Mouse (Mus musculus) bone marrow macrophage, adult 2 months (primary cell): ENCODE measurements around the gene Pnrc2. TPM values are rescaled to one million over a fixed set of nuclear protein-coding genes. Genes with fewer than 3 reads are reported as not detected.
A peak's percentile ranks its signal among the peaks of the same experiment; 100 is the strongest.

Experiments
- H3K27ac ChIP-seq: 2 replicates; pipeline ENCODE4 v1.5.1; 2012; ENCODE audit warnings: low read depth, low read length; ENCODE audit not compliant: insufficient read depth
- H3K4me1 ChIP-seq: 2 replicates; pipeline ENCODE4 v1.6.1; 2012; ENCODE audit warnings: low read length; ENCODE audit not compliant: control insufficient read depth, insufficient read depth
- H3K4me3 ChIP-seq: 2 replicates; pipeline ENCODE4 v1.5.1; 2012; ENCODE audit warnings: mild to moderate bottlenecking, low read length, moderate library complexity; ENCODE audit not compliant: insufficient read depth
- CTCF ChIP-seq: IDR thresholded peaks from 2 replicates; pipeline ENCODE4 v1.5.1; 2012; ENCODE audit warnings: low read depth, mild to moderate bottlenecking, low read length, moderate library complexity
- POLR2A ChIP-seq: IDR thresholded peaks from 2 replicates; pipeline ENCODE4 v1.6.1; 2012; ENCODE audit warnings: mild to moderate bottlenecking, low read depth, low read length, borderline replicate concordance
- polyA plus RNA-seq: library from polyadenylated mRNA; stranded (reverse); fragments of >200 nt; gene quantifications from 2 replicates; pipeline ENCODE4 v1.2.4, GENCODE M21; 2012; ENCODE audit not compliant: missing spikeins, insufficient read depth, insufficient read length

The Pnrc2 gene
- 126 and 135 TPM in 2 replicates for polyA plus RNA-seq

DNA sequence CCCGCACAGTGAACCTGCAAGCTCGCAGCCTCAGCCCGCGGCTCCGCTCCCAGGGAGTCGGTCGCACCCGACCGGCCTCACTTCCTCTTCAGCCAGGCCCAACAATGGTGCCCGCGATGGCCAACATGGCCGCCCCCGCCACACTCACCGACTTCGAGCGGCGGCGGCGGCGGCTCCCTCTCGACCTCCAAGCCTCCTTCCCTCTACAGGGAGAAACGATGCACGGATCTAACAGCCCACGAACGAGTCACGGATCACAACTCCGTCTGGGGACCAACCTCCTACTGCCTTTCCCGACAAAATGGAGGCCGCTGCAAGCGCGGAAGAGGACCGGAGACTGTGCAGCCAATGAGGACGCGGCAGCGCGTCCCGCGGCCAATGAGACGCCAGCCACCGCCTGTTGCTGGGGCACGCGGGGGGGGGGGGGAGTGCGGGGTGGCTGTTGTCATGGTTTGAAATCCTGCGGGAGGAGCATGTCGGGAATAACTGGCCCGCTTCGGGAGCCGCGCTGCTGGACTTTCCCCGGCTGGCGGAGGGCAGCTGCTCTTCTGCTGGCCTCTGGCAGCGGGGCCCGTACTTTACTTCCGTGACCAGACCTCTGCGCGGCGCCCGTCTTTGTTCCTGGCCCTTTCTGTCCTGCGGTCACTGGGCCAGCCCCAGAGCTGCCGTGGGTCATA is at the start of gene Pnrc2:
Gene Pnrc2, minus strand, starts transcription at position 325 of the 677 bp plus-strand sequence.
- Histone ChIP-seq H3K27ac (peak within 1 kb of the TSS; percentile 100), H3K4me3 (peak within 1 kb of the TSS; percentile 94), H3K4me1 (peaks cover 26% of the 10 kb centered on the region)
- TF ChIP-seq CTCF, result no peak
- TF ChIP-seq POLR2A, result peak; percentile 41; the same call in 1 of the 2 replicates

DNA sequence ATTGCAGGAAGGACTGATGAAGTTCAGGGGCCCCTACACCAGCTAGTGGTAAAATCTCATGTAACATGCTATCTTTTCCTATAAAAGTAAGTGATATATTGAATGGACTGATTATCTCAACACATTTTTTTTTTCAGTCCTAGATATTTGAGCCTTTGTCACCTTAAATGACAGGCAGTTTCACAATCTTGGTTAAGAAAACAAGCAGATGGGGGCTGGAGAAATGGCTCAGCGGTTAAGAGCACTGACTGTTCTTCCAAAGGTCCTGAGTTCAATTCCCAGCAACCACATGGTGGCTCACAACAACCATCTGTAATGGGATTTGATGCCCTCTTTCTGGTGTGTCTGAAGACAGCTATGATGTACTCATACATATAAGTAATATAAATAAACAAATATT is 48.5 kb upstream of the Pnrc2 start:
- Histone ChIP-seq H3K27ac (peak overlapping the region; percentile 67; the same call in 1 of the 2 replicates), H3K4me3 (peak overlapping the region; percentile 96), H3K4me1 (peaks cover 23% of the 10 kb centered on the region)
- no peak for TF ChIP-seq POLR2A

GRCm38 (mm10) chr4:135921257-135922120 is 47.8 kb upstream of the Pnrc2 start:
- Histone ChIP-seq H3K27ac (peak overlapping the region; percentile 67), H3K4me3 (peak overlapping the region; percentile 96), H3K4me1 (peaks cover 29% of the 10 kb centered on the region)
- TF ChIP-seq POLR2A, result no peak
- no peak for TF ChIP-seq CTCF

DNA sequence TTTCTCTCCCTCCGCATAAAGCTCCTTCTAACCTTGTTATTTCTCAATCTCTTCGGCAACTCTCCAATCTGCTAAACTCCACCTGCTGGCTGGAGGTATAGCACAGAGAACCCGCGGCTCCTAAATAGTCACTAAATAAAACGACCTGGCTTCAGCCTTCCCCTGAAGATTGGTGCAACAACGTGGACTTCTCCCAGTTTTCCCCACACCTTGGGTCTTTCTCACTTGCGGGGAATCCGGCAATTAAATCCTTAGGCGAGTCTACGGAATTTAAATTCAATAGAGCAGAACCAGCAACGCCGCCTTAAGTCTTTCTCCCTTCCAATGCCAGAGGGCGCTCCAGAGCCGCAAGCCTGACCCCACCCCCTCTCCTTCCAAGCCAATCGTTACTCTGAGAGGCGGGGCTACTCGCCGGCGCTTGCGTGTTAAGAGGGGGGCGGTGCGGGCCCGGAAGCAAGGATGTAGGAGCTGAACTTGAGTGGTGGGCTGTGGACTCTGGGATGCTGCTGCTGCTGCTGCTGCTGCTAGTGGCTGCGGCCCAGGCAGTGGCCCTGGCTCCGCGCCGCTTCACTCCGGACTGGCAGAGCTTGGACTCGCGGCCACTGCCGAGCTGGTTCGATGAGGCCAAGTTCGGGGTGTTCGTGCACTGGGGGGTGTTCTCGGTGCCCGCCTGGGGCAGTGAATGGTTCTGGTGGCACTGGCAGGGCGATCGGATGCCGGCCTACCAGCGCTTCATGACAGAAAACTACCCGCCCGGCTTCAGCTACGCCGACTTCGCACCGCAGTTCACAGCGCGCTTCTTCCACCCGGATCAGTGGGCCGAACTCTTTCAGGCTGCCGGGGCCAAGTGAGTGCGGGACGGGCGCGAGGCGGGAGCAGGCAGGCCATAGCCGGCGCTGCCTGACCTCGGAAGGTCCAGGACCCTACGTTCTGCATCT is 46.9 kb upstream of the Pnrc2 start, which contains the start of gene Fuca1:
Gene Fuca1, plus strand, starts transcription at position 432 of the 938 bp plus-strand sequence.
- TF ChIP-seq POLR2A (no peak), CTCF (peak; percentile 96)
- peaks cover 32% of the 10 kb centered on the region for H3K4me1 ChIP-seq
- peak within 1 kb of the TSS; percentile 96 for H3K4me3 ChIP-seq
- peak within 1 kb of the TSS; percentile 95 for H3K27ac ChIP-seq

- H3K4me1 ChIP-seq, result peaks cover 38% of the 10 kb centered on the region
- peak overlapping the region; percentile 16; the same call in 1 of the 2 replicates for H3K4me3 ChIP-seq
- peak overlapping the region; percentile 95 for H3K27ac ChIP-seq
- TF ChIP-seq CTCF (no peak), POLR2A (no peak)
Observed at GRCm38 (mm10) chr4:135919280-135919639, 45.6 kb upstream of the Pnrc2 start.

DNA sequence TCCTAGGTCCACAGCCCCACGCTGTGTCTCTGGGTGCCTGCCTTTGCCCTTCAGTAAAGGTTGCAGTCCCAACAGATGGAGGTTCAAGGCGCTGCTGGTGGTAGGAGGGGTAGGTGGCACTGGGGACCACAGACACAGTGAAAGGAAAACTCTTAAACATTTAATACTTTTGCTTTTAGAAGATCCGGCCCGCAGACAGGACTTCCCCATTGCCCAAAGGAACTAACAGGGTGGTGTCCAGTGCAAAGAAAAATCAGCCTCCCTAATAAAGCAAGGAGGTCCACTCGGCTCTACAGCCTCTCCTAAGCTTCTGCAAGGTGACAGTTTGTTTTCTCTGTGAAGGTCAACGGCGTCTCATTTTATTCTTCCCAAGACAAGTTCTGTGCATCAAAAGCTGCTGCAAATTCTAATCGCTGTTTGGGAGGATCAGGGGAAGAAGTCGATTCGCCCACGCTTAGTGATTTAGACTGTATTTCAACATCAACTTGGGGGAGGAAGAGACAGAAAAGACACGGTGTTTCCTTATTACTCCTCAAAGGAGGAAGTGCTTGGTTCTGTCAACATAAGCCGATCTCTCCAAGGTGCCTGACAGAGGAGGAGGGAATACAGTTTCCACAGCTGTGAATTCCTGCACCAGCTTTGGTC is 45.1 kb upstream of the Pnrc2 start:
- TF ChIP-seq CTCF (no peak), POLR2A (no peak)
- H3K27ac ChIP-seq, result peak overlapping the region; percentile 95
- peak overlapping the region; percentile 48 for H3K4me3 ChIP-seq
- peaks cover 38% of the 10 kb centered on the region for H3K4me1 ChIP-seq

DNA sequence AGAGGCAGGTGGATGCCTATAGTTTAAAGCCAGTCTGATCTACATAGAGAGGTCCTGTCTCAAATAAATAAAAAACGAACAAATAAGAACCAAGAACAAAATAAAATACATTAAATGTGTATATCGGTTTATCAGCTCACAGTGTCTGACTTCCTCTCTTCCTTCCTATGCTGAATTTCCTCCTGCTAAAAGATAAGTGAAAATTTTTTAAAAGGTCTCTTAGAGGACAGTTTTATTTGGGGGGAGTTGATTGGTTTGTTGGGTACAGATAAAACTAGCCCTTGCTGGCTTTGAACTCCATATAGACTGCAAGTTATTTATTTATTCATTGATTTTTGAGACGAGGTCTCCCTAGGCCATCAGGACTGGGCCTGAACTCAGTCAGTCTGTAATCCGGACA is 39.8 kb upstream of the Pnrc2 start:
- Histone ChIP-seq H3K27ac (no peak overlapping the region), H3K4me3 (no peak overlapping the region), H3K4me1 (peaks cover 27% of the 10 kb centered on the region)
- TF ChIP-seq CTCF (no peak), POLR2A (no peak)

DNA sequence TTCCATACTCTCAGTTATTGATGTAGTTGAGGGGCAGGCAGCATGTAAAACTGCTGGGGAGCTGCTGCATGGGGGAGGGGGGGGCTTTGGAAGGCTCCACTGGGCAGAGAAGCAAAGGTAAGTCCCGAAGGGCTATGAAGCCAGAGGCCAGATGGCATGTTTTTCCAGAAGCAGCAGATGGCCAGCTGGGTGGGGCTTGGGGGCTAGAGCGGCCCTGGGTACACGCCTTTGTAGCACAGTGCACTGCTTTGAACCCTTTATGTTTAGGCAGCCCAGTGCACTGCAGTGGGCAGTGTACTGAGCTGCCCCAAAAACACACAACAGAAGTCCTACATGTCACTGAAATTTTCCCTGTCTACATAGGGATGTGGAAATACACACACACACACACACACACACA is 39.2 kb upstream of the Pnrc2 start:
- H3K4me3 ChIP-seq, result no peak overlapping the region
- H3K27ac ChIP-seq, result no peak overlapping the region
- peaks cover 21% of the 10 kb centered on the region for H3K4me1 ChIP-seq
- no peak for TF ChIP-seq CTCF
- TF ChIP-seq POLR2A, result no peak

- TF ChIP-seq CTCF (no peak), POLR2A (no peak)
- no peak overlapping the region for H3K4me3 ChIP-seq
- H3K4me1 ChIP-seq, result peaks cover 15% of the 10 kb centered on the region
- no peak overlapping the region for H3K27ac ChIP-seq
Observed at GRCm38 (mm10) chr4:135912164-135912563, 38.5 kb upstream of the Pnrc2 start.
